Mouse (Mus musculus) layer of hippocampus, adult 2 months (tissue): ENCODE results near the gene Ntm. TPM values are rescaled to one million over a fixed set of nuclear protein-coding genes. Genes with fewer than 3 reads are reported as not detected.

ENCODE experiments used
- DNase-seq, 2 experiments: peaks; one replicate each; pipeline ENCODE4 v3.0.0; 2022; ENCODE audit warnings: low spot score in 2 of 2
- H3K27ac ChIP-seq: fragments of 200-600 bp; 2 replicates; pipeline ENCODE4 v1.8.1; 2022
- H3K4me3 ChIP-seq: fragments of 200-600 bp; 2 replicates; pipeline ENCODE4 v1.8.1; 2022; ENCODE audit warnings: mild to moderate bottlenecking
- CTCF ChIP-seq: fragments of 200-600 bp; conservative IDR thresholded peaks from 2 replicates; pipeline ENCODE4 v1.8.1; 2022; ENCODE audit warnings: antibody characterized with exemption, mild to moderate bottlenecking, moderate library complexity
- total RNA-seq, 2 experiments: library from RNA; stranded (reverse); gene quantifications; 2 replicates each; pipeline ENCODE4 v1.2.3; 2021

Ntm gene
- total RNA-seq, 2 experiments from 2014 or later, result 132 to 141 TPM

GRCm38 (mm10) chr9:29227747-29228146 lies 735.2 kb downstream of the Ntm start:
- no peak for TF ChIP-seq CTCF
- no peak overlapping the region; the same call in 1 of the 2 replicates for H3K27ac ChIP-seq
- H3K4me3 ChIP-seq, result no peak overlapping the region
- DNase-seq, result peak in 1 of 2 experiments; percentile 27

GRCm38 (mm10) chr9:29222915-29223545 lies 739.9 kb downstream of the Ntm start:
- no peak overlapping the region for H3K27ac ChIP-seq
- no peak for TF ChIP-seq CTCF
- no peak for DNase-seq
- H3K4me3 ChIP-seq, result no peak overlapping the region

- Histone ChIP-seq H3K4me3 (no peak overlapping the region), H3K27ac (no peak overlapping the region)
- no peak for TF ChIP-seq CTCF
- no peak for DNase-seq
Observed at GRCm38 (mm10) chr9:29220941-29221615, 741.9 kb downstream of the Ntm start.

GRCm38 (mm10) chr9:29220493-29220892 lies 742.4 kb downstream of the Ntm start:
- H3K4me3 ChIP-seq, result no peak overlapping the region
- no peak overlapping the region for H3K27ac ChIP-seq
- no peak for TF ChIP-seq CTCF
- DNase-seq, result peak in 1 of 2 experiments; percentile 26

GRCm38 (mm10) chr9:29217951-29218350 lies 745.0 kb downstream of the Ntm start:
- no peak for DNase-seq
- no peak overlapping the region for H3K27ac ChIP-seq
- TF ChIP-seq CTCF, result no peak
- H3K4me3 ChIP-seq, result no peak overlapping the region

GRCm38 (mm10) chr9:29216528-29216927 lies 746.4 kb downstream of the Ntm start:
- Histone ChIP-seq H3K27ac (no peak overlapping the region), H3K4me3 (no peak overlapping the region)
- no peak for TF ChIP-seq CTCF
- DNase-seq, result no peak

- H3K4me3 ChIP-seq, result no peak overlapping the region
- TF ChIP-seq CTCF, result no peak
- H3K27ac ChIP-seq, result no peak overlapping the region
- DNase-seq, result no peak
Observed at GRCm38 (mm10) chr9:29215796-29216195, 747.1 kb downstream of the Ntm start.

GRCm38 (mm10) chr9:29215241-29215640 lies 747.7 kb downstream of the Ntm start:
- DNase-seq, result no peak
- Histone ChIP-seq H3K4me3 (no peak overlapping the region), H3K27ac (no peak overlapping the region)
- no peak for TF ChIP-seq CTCF

- no peak for DNase-seq
- no peak overlapping the region for H3K4me3 ChIP-seq
- H3K27ac ChIP-seq, result no peak overlapping the region
- TF ChIP-seq CTCF, result no peak
Observed at GRCm38 (mm10) chr9:29209243-29209642, 753.7 kb downstream of the Ntm start.

- H3K27ac ChIP-seq, result no peak overlapping the region
- no peak for DNase-seq
- no peak overlapping the region for H3K4me3 ChIP-seq
- no peak for TF ChIP-seq CTCF
Observed at GRCm38 (mm10) chr9:29208142-29208541, 754.8 kb downstream of the Ntm start.

- H3K27ac ChIP-seq, result no peak overlapping the region
- DNase-seq, result no peak
- TF ChIP-seq CTCF, result no peak
- H3K4me3 ChIP-seq, result no peak overlapping the region
Observed at GRCm38 (mm10) chr9:29205680-29206079, 757.3 kb downstream of the Ntm start.

GRCm38 (mm10) chr9:29202196-29202595 lies 760.7 kb downstream of the Ntm start:
- H3K4me3 ChIP-seq, result no peak overlapping the region
- peak in 1 of 2 experiments; percentile 38 for DNase-seq
- H3K27ac ChIP-seq, result no peak overlapping the region
- TF ChIP-seq CTCF, result no peak

- Histone ChIP-seq H3K4me3 (no peak overlapping the region), H3K27ac (no peak overlapping the region)
- peak; percentile 37 to 40 for DNase-seq
- TF ChIP-seq CTCF, result peak; percentile 76
Observed at GRCm38 (mm10) chr9:29201163-29202053, 761.5 kb downstream of the Ntm start.
